Mouse (Mus musculus) C2C12 (cell line): ENCODE measurements around the gene Tktl2. TPM values are rescaled to one million over a fixed set of nuclear protein-coding genes. Genes with fewer than 3 reads are reported as not detected.
A peak's percentile ranks its signal among the peaks of the same experiment; 100 is the strongest.

Experiments
- H3K27me3 ChIP-seq: one replicate; pipeline ENCODE4 v1.6.1; 2011; ENCODE audit not compliant: control insufficient read depth, insufficient read depth, insufficient read length
- H3K36me3 ChIP-seq: one replicate; pipeline ENCODE4 v1.6.1; 2011; ENCODE audit not compliant: control insufficient read depth, insufficient read depth
- H3K4me3 ChIP-seq: one replicate; pipeline ENCODE4 v1.5.1; 2011; ENCODE audit warnings: mild to moderate bottlenecking, control low read depth; ENCODE audit not compliant: poor library complexity, insufficient read depth, severe bottlenecking
- H3K79me2 ChIP-seq: one replicate; pipeline ENCODE4 v1.6.1; 2011; ENCODE audit not compliant: control insufficient read depth, insufficient read depth
- H3K79me3 ChIP-seq: one replicate; pipeline ENCODE4 v1.6.1; 2011; ENCODE audit warnings: low read depth, control low read depth
- H3ac ChIP-seq: one replicate; pipeline ENCODE3; 2011; ENCODE audit warnings: low read depth; ENCODE audit not compliant: control insufficient read depth, insufficient read length
- CEBPB ChIP-seq: IDR thresholded peaks from one replicate; pipeline ENCODE4 v1.6.1; 2011; ENCODE audit warnings: low read depth, mild to moderate bottlenecking, control low read depth, moderate library complexity
- CTCF ChIP-seq: IDR thresholded peaks from one replicate; pipeline ENCODE4 v1.5.1; 2011; ENCODE audit not compliant: control insufficient read depth, insufficient read depth, insufficient read length
- FOSL1 ChIP-seq: IDR thresholded peaks from one replicate; pipeline ENCODE4 v1.8.0; 2011; ENCODE audit warnings: mild to moderate bottlenecking, low read length; ENCODE audit not compliant: poor library complexity, insufficient read depth, severe bottlenecking
- MAX ChIP-seq: IDR thresholded peaks from one replicate; pipeline ENCODE4 v1.6.1; 2011; ENCODE audit warnings: mild to moderate bottlenecking, control low read depth
- MYOD1 ChIP-seq: IDR thresholded peaks from one replicate; pipeline ENCODE4 v1.6.1; 2011; ENCODE audit warnings: low read depth; ENCODE audit not compliant: control insufficient read depth, insufficient read length
- MYOG ChIP-seq: IDR thresholded peaks from one replicate; pipeline ENCODE4 v1.6.1; 2011; ENCODE audit not compliant: control insufficient read depth, insufficient read length; ENCODE audit errors: extremely low read depth
- USF1 ChIP-seq: IDR thresholded peaks from one replicate; pipeline ENCODE4 v1.6.1; 2011; ENCODE audit warnings: low read depth, mild to moderate bottlenecking, control low read depth, moderate library complexity
- long read RNA-seq, 2 experiments: library from polyadenylated mRNA; unstranded; transcript quantifications; one replicate each; pipeline ENCODE4 v2.0.0; 2019 to 2020
- polyA plus RNA-seq: library from polyadenylated mRNA; unstranded; fragments of >200 nt; fragmentation: generic; extraction: Trizol; gene quantifications from one replicate; pipeline ENCODE4 v1.2.1, GENCODE M21; 2012; ENCODE audit warnings: missing spikeins

Tktl2 gene
- polyA plus RNA-seq = not detected
- long read RNA-seq, experiment 1 = 0 reads
- long read RNA-seq, experiment 2 = 0 reads

DNA sequence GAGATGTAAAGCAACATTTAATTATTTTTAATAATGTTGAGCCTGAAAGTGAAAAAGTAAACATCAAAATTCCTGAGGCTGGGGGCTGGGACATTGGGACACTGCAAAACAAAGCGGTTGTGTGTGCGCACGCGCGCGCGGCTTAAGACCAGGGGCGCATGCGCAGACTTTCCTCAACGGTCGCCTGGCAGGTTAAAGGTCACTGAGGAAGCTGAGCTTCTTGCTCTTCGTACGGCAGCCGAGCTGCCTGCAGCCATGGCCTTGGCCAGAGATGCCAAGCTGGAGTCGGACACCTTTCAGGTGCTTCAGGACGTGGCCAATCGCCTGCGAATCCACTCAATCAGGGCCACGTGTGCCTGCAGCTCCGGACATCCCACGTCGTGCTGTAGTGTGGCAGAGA lies at the start of gene Tktl2:
Tktl2 (plus strand) TSS at position 220 of the 400 bp plus-strand sequence.
- no peak within 1 kb of the TSS for H3K4me3 ChIP-seq
- no peaks in the 10 kb centered on the region for H3K27me3 ChIP-seq
- H3K79me2 ChIP-seq = no peaks in the 10 kb centered on the region
- H3K36me3 ChIP-seq = no peaks in the 10 kb centered on the region
- no peak within 1 kb of the TSS for H3ac ChIP-seq
- TF ChIP-seq CEBPB (no peak), USF1 (no peak), MYOD1 (no peak), MAX (no peak), CTCF (no peak), MYOG (no peak)
- no peaks in the 10 kb centered on the region for H3K79me3 ChIP-seq

DNA sequence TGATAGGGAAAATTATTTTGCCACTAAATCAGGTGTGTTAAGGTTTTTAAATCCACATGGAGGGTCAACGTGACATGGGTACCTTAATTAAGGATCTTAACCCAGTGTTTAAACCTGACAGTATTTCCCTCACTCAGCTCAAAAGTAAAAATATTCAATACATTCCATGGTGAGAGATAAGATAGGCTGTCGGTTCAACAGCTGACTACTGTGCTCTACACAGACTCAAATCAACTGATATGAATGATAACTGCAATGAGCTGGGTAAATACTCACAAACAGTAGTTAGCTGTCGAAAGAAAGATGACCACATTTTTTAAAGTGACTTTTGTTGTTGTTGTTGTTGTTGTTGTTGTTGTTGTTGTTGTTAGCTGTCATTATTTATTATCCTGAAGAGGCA lies 41.7 kb upstream of the Tktl2 start:
- H3K79me3 ChIP-seq = no peaks in the 10 kb centered on the region
- H3K4me3 ChIP-seq = no peak overlapping the region
- H3K79me2 ChIP-seq = no peaks in the 10 kb centered on the region
- TF ChIP-seq MYOD1 = no peak
- TF ChIP-seq CEBPB = no peak
- no peak for TF ChIP-seq FOSL1
- no peak for TF ChIP-seq USF1
- TF ChIP-seq MYOG = no peak
- no peak for TF ChIP-seq MAX
- TF ChIP-seq CTCF = no peak
- H3K36me3 ChIP-seq = peaks cover under 1% of the 10 kb centered on the region
- H3ac ChIP-seq = no peak overlapping the region
- no peaks in the 10 kb centered on the region for H3K27me3 ChIP-seq

DNA sequence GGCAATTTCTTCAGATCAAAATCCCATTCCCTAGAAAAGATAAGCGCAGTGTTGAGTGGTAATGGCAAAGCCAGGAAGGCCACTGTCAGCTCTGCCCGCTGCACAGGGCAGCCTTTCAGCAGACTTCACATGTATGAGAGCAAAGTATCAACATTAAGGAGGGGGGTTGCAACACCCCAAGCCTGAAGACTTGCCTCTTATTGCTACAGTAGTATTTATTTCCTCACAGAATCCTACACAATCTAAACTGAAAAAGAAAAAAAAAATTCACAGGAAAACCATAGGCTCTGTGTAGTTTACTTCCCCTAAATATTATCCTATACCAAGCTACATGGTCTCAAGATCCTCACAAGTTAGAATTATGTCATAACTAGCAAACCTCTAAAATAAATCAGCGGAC lies 34.7 kb upstream of the Tktl2 start:
- no peaks in the 10 kb centered on the region for H3K79me2 ChIP-seq
- H3K36me3 ChIP-seq = peaks cover 65% of the 10 kb centered on the region
- H3ac ChIP-seq = no peak overlapping the region
- TF ChIP-seq USF1 = no peak
- TF ChIP-seq MYOG = no peak
- TF ChIP-seq FOSL1 = no peak
- no peak for TF ChIP-seq CTCF
- TF ChIP-seq CEBPB = no peak
- no peak for TF ChIP-seq MAX
- no peak for TF ChIP-seq MYOD1
- no peaks in the 10 kb centered on the region for H3K79me3 ChIP-seq
- no peak overlapping the region for H3K4me3 ChIP-seq
- no peaks in the 10 kb centered on the region for H3K27me3 ChIP-seq

DNA sequence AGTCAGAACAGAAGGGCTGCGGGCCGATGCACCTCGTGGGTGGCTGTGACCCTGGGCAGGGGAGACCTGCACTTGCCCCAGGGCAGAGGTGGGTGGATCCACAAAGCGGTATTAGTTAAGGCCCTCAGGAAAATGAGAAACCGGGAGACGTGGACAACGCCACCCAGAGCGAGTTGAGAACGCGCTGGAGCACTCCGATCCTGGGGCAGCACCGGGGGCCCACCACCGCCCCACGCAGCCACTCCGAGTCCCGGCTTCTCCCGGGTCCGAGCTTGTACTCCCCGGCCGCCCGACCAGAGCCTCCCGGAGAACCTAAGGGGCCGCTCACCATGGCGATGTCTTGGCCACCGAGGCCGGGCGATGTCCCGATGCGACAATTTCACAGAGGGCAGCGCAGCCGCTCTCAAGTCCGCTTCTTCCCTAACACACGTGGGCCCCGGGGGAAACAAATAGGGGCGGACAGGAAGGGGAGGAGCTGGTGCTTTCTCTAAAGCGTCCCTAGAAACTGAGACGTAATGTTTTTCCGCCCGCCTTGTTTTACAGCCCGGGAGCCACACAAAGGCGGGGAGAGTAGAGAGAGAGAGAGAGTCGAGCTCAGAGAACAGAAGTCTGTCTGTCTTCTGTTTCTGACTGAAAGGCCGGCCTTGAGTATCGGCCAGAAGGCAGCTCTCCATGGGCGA lies 25.3 kb upstream of the Tktl2 start, which contains the start of gene Tma16:
Tma16 (minus strand) TSS at position 447 of the 680 bp plus-strand sequence.
- Histone ChIP-seq H3K79me3 (peaks cover 25% of the 10 kb centered on the region), H3K4me3 (peak within 1 kb of the TSS; percentile 85), H3K79me2 (peaks cover 37% of the 10 kb centered on the region), H3K36me3 (peaks cover 27% of the 10 kb centered on the region), H3ac (peak within 1 kb of the TSS; percentile 95), H3K27me3 (no peaks in the 10 kb centered on the region)
- no peak for TF ChIP-seq FOSL1
- no peak for TF ChIP-seq MYOD1
- TF ChIP-seq USF1 = peak; percentile 56
- TF ChIP-seq MAX = peak; percentile 99

DNA sequence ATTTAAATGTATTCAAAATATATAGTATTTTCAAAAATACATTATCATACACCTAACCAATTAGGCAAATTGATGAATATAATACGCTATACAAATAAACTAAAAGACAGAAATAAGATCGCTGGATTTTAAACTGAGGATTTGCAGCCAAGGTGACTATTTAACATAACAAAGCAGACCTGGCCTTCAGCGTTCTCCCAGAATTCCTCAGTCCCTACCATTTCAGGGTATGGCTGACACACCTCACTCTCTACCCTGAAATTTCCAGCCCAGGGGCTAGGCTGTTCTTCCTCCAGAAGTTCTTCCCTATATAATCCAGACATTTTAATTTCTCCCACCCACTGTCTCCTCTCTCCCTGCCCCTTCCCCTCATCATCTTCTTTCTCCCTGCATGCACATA lies 23.0 kb upstream of the Tktl2 start:
- Histone ChIP-seq H3K36me3 (peaks cover 6% of the 10 kb centered on the region), H3ac (no peak overlapping the region), H3K79me2 (peaks cover 30% of the 10 kb centered on the region), H3K27me3 (no peaks in the 10 kb centered on the region), H3K79me3 (peaks cover 24% of the 10 kb centered on the region), H3K4me3 (no peak overlapping the region)
- no peak for TF ChIP-seq FOSL1
- no peak for TF ChIP-seq USF1
- TF ChIP-seq MAX = no peak
- TF ChIP-seq CEBPB = no peak
- TF ChIP-seq MYOG = no peak
- no peak for TF ChIP-seq CTCF
- TF ChIP-seq MYOD1 = no peak

DNA sequence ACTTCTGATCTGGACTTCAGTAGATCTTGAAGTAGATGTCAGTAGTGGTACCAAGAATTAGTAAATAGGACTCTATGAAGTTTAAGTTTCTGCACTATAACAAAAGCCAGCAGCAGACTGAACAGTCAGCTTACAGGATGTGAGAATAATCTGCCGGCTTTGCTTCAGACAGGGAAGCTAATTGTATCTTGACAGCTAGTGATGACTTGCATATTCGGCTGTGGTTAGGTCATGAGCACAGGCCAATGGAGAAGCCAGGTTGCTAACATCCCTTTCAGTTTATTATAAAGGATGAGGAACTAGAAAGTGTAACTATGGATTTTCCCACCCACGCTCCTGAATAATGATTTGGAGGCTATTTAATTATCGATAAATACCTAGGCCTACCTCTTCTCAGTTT lies 20.9 kb upstream of the Tktl2 start:
- no peak overlapping the region for H3ac ChIP-seq
- H3K4me3 ChIP-seq = no peak overlapping the region
- no peaks in the 10 kb centered on the region for H3K27me3 ChIP-seq
- H3K79me3 ChIP-seq = peaks cover 3% of the 10 kb centered on the region
- H3K79me2 ChIP-seq = peaks cover 9% of the 10 kb centered on the region
- no peak for TF ChIP-seq MYOD1
- no peak for TF ChIP-seq USF1
- TF ChIP-seq MYOG = no peak
- TF ChIP-seq CEBPB = no peak
- no peak for TF ChIP-seq FOSL1
- no peak for TF ChIP-seq CTCF
- TF ChIP-seq MAX = no peak
- no peaks in the 10 kb centered on the region for H3K36me3 ChIP-seq
